Mouse (Mus musculus): ENCODE results near the gene Cenpe.

The Cenpe gene

DNA sequence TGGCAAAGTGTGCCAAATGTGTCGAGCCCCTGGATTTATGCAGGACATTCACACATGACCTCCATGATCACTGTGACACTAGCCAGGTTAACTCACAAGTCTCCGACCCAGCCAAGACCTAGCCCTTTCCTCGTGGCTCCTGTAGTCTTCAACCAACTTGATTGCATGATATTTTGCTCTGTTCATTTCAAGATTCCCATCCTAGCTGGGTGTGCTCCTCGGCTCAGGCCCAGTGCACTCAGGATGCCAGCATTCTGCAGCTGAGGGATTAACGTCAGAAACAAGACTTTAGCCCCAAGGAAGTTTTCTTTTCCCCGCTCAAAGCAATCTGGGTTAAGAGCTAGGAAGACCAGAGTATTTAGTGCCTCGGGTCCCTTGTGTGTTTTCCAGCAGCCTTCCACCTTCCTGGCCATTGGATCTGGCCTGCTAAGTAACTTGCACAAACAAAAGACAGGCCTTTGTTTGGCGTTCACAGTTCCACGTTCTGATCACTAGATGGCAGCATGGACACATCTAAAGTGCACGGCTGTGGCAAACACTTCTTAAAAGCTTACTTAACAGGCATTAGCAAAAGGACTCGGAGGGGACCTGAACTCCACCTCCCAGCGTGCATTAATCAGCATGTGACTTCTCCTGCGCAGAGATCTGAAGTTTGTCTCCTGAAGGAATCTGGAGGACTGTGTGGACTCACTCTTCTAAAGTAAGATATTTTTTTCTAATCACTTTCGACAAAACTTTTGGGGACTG is 68.5 kb downstream of the Cenpe start, which contains the start of gene Bdh2:
Gene Bdh2, plus strand, starts transcription at position 553 of the 747 bp plus-strand sequence.
- DNase-seq (ENCODE audit: low read depth, low spot score) = peak; percentile 84

DNA sequence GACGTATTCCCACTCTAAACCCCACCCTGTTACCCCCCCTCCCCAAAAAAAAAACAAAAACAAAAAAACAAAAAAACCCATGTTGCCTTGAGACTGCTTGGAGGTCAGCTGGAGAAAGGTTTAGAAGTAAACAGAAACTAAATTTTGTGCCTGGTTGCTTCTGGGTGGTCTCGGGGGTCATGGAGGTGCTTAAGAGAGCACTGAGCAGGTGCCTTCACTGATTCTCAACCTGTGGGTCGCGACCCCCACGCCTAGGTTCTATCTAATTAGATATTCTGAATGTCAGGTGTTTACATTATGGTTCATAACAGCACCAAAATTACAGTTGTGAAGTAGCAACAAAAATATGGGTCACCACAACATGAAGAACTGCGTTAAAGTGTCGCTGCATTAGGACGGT is 69.4 kb downstream of the Cenpe start:
- DNase-seq (ENCODE audit: low read depth, low spot score) = no peak

DNA sequence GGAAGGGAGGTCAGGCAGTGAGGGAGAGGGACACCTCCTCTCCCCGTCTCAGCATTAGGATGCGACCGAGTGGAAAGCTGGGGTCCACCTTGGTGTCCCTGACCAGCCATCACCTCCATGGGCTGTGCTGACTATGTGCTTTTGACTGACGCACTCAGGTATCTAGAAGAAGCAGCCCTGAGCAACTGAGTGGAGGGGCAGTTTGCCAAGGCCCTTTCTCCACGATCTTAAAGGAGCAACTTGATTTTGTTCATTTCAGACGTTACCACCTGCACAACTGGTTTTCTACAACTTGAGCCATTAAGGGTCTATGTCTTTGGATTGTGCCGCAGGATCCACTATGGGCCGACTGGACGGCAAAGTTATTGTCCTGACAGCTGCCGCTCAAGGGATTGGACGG is 72.9 kb downstream of the Cenpe start:
- no peak for DNase-seq (ENCODE audit: low read depth, low spot score)

DNA sequence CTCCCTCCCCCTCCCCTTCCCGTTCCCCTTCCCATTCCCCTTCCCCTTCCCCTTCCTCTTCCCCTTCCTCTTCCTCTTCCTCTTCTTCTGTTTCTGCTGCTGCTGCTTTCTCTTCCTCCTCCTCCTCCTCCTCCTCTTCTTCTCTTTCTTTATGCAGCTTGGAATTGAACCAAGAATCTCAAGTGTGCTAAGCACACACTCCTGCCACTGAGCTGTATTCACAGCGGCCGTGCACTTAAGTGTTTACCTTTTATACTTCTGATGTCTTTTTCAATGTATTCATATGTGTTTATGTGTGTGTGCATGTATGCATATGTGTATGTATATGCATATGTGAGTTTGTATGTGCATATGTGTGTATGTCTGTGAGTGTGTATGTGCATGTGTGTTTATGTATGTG is 73.5 kb downstream of the Cenpe start:
- no peak for DNase-seq (ENCODE audit: low read depth, low spot score)

GRCm38 (mm10) chr3:135288138-135288750 is 75.9 kb downstream of the Cenpe start:
- DNase-seq (ENCODE audit: low read depth, low spot score) = no peak

DNA sequence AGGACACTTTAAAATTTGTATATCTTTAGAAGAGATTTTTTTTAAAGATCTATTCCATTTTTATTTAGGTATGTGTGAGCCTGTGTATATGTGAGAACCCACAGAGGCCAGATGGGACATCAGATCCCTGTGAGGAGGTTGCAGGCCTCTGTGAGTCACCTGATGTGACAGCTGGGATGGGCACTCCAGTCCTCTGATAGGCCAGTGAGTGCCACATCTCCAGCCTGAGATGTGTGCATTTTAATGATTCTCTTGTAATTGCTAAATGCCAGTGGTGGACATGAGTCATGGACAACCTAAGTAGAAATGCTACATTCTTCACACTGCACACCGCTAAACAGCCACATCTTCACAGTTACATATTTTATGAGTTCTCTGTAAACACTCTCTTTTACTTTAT is 76.8 kb downstream of the Cenpe start:
- DNase-seq (ENCODE audit: low read depth, low spot score) = no peak

- DNase-seq (ENCODE audit: low read depth, low spot score) = peak; percentile 41
Measured at GRCm38 (mm10) chr3:135290249-135290894, 78.0 kb downstream of the Cenpe start.

GRCm38 (mm10) chr3:135293703-135294102 is 81.4 kb downstream of the Cenpe start:
- DNase-seq (ENCODE audit: low read depth, low spot score) = no peak

- DNase-seq (ENCODE audit: low read depth, low spot score) = no peak
Measured at GRCm38 (mm10) chr3:135295559-135295958, 83.2 kb downstream of the Cenpe start.

- peak; percentile 56 for DNase-seq (ENCODE audit: low read depth, low spot score)
Measured at GRCm38 (mm10) chr3:135298560-135298959, 86.2 kb downstream of the Cenpe start.

DNA sequence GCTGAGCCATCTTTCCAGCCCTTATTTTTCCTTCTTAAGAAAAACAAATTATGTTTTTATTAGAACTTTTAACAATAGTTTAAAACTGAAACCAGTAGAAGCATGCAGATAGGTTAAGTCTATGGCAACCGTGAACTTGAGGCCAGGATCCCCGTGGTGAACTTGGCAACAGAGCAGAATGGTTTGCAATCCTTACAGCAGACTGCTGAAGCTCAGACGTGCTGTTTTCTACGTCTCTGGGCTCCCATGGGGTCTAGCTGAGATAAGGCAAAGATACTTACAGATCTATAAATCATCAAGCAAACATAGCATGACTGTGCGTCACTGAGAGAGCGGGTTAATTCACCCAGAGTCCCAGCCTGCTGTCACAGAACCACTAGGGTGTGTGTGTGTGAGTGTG is 87.7 kb downstream of the Cenpe start:
- no peak for DNase-seq (ENCODE audit: low read depth, low spot score)

DNA sequence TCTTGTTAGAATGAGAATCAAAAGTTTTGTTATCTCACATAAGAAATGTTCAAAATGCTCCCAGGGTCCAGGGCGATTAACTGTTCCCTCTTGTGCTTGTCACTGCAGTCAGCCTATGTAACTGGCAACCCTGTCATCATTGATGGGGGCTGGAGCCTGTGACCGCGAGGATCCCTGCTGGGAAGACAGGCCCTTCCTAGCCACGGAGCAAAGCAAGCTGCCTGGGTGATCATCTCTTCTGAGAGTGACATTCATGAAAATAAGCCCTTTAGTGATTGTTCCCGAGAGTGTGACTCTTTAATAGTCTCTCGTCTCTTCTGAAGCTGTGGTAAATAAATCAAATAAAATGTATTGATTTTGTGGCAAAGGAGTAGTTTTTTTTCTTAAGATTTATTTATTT is 91.7 kb downstream of the Cenpe start:
- DNase-seq (ENCODE audit: low read depth, low spot score) = no peak

GRCm38 (mm10) chr3:135304566-135304965 is 92.2 kb downstream of the Cenpe start:
- no peak for DNase-seq (ENCODE audit: low read depth, low spot score)

DNA sequence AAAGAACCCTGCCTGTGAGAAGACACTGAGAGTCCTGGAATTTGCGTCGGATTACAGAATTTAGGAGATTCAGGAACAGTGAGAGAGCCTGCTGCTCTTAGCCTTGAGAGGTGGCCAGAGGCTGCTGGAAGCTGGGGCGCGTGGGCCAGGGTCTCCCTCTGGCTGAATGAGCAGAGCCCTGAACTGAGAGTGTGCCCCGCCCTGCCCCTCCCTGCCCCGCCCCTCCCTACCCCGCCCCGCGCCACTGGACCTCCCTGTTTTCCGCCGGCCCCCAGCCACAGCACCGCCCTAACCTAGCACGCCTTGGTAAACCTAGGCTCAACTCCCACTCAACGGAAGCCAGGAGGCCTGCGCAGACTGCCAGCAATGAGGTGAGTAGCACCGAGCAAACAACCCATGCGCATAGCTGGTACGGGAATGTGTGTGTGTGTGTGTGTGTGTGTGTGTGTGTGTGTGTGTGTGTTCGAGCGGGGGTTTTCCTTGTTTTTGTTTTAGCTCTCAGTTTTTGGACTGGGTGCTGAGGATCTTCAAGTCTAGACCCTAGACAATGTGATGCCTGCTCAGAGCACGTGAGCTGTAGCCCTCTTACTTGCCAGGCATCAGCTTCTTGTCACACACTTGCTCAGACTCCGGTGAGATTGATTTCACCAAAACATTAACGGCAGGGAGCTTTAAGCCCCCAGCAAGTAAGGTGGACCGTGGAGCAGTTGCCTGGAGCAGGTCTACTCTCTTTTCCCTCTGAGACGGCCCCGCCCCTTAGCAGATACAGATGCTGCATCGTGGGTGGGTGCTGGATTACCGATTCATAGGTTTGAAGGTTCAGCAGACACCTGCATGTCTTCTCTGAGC is 95.3 kb downstream of the Cenpe start, which contains the start of gene Slc9b2:
Gene Slc9b2, plus strand, starts transcription at position 290 of the 849 bp plus-strand sequence.
- DNase-seq (ENCODE audit: low read depth, low spot score) = no peak

GRCm38 (mm10) chr3:135312916-135313491 is 100.7 kb downstream of the Cenpe start:
- no peak for DNase-seq (ENCODE audit: low read depth, low spot score)

DNA sequence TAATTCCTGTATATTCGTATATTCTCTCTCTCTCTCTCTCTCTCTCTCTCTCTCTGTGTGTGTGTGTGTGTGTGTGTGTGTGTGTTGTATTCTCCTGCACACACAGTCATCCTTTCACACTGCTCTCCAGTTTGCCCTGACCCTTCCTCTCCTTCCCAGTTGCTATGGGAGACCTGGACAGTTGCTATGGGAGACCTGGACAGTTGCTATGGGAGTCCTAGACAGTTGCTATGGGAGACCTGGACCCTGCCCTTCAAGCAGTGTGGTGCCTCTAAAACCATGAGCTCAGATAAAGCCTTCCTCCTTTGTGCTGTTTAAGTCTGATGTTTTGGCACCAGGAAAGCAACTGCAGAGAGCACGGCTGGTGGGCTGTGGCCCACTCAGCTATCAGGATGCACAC is 101.4 kb downstream of the Cenpe start:
- DNase-seq (ENCODE audit: low read depth, low spot score) = no peak

DNA sequence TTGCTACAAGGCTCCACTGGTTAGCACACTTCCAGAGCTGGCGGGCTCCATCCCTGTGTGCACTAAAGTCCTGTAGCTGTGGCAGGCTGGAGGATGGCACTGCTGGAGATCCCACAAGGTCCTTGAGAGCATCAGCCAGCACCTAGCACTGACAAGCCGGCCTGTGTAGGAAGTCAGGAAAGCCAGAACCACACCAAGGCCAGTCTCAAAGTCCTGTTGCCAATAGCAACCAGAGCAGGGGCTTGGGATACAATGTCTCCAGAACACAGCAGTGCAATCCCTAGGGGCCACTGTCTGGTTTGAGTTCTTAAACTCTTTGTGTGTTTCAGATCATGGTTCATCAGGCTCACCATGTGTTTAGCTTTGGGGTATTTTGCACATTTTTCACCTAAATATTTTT is 102.5 kb downstream of the Cenpe start:
- DNase-seq (ENCODE audit: low read depth, low spot score) = no peak

DNA sequence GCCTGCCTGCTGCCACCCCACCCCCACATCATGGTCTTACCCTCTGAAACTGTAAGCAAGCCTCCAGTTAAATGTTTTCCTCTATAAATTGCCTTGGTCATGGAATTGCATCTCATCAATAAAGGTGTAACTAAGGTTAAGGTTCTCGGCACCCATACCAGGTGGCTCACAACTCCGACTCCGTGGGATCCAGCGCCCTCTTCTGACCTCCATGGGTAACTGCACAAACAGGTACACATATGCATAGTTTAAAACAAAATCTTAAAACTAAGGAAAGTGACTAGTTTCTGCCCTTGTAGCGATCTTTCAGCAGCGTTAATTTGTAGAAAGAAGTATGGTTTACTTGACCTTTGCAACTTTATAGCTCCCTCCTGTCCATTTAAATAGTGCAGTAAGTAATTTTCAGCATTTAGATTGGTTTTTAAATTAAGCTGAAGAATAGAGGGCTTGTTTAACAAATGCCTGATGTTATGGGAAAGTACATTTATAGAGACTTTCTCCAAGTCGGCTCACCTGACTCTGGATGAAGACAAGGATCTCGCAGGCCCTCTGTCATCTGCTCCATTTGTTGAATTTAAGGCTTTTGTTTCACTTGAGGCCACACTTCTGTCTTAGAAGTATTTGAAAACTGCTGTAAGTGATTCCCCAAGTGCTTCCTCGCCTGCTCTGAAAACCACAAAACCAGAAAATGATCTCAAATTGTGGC is 103.5 kb downstream of the Cenpe start:
- DNase-seq (ENCODE audit: low read depth, low spot score) = no peak

GRCm38 (mm10) chr3:135318331-135318730 is 106.0 kb downstream of the Cenpe start:
- no peak for DNase-seq (ENCODE audit: low read depth, low spot score)
